Mouse (Mus musculus) frontal cortex, postnatal 14 days (tissue): Measurements from ENCODE around the gene Ctdspl.

Source experiments
- DNase-seq, 2 experiments: peaks; one replicate each; pipeline ENCODE4 v3.0.0; 2022; ENCODE audit warnings: low spot score in 2 of 2

Ctdspl gene

DNA sequence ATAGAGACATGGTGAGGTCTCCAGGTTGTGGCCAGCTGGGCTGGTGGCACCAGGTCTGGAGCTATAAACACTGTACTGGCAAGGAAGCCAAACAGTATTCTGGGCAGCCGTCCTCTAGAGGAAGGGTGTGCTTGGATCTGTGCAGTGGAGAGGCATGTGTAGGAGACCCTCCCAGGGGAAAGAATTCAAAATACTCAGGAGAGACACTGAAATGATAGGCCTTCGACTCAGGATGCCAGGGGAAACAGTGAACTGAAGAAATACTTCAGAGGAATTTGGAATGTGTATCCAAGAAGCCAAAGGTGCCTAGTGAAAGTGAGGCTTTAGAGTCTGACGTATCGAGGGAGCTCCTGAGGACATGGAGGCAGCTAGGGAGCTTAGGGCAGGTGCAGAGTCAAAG, 23.4 kb downstream of the Ctdspl start:
- no peak for DNase-seq

DNA sequence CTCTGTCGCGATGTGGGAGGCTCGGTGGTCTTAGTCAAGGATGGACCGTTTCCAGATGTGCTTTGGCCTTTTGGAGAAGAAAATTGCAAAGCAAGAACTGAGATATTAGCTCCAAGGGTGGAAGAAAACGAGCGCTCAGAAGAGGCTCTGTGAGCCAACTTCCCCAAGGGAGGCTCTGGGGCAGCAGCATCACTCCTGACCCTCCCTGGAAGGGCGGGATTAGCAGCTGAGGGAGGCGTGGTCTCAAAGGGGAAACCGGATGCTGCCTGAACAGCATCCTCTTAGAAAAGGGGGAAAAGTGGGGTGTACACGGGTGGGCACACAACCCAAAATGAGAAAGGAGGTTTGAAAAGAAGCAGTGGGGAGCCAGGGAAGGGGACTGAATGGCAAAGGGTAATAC, 23.8 kb downstream of the Ctdspl start:
- DNase-seq = no peak

DNA sequence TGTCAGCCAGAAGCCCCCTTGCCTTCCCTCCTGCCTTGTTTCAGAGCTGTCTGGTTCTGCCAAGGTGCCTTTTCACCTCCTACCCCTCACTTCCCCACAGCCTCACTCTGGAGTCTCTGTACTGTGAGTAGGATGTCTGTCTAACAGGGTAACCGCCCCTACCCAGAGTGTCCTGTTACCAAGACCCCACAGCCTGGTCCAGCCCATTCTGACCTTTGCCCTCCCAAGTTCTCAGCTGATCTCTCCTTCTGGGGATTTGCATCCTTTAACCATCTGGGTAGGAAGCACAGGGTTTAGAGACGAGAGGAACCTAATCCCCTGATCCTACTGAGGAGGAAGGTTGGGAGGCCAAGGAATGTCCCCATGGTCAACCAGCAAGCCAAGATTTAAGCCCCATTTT, 24.5 kb downstream of the Ctdspl start:
- no peak for DNase-seq

DNA sequence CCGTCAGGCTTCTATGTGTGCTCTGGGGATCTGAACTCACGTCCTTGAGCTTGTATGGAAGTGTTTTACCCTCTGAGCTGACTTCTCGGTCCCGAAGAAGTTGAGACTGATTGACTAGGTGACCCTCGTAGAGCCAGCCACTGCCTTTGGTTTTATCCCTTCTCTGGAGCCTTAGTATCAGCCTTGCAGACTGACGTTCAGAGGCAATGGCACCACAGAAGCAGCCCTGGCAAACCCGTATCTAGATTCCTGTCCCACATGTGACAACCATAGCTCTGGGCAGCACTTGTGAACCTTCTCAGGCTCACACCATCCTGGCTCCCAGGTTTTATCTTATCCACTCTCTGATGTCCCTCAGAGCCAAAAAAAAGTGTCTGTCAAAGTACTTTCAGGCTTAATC, 25.1 kb downstream of the Ctdspl start:
- no peak for DNase-seq

DNA sequence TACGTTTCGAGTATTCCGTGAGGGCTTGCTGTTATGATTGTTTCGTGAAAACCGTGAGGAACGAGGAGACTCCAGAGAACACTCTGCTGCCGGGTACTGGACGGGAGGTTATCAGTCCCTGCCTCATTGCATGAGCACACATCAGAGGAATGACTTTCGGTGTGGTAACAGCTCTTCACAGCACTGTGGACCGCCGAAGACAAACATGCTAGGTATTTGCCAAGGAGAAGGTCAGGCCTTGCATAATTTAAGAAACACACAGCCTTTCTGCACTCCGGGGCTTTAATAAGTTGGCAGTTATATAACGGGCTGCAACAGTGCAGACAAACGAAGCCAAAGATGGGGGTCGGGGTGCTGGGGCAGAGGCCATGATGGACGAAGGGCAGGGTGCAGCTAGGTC, 25.9 kb downstream of the Ctdspl start:
- DNase-seq = no peak

DNA sequence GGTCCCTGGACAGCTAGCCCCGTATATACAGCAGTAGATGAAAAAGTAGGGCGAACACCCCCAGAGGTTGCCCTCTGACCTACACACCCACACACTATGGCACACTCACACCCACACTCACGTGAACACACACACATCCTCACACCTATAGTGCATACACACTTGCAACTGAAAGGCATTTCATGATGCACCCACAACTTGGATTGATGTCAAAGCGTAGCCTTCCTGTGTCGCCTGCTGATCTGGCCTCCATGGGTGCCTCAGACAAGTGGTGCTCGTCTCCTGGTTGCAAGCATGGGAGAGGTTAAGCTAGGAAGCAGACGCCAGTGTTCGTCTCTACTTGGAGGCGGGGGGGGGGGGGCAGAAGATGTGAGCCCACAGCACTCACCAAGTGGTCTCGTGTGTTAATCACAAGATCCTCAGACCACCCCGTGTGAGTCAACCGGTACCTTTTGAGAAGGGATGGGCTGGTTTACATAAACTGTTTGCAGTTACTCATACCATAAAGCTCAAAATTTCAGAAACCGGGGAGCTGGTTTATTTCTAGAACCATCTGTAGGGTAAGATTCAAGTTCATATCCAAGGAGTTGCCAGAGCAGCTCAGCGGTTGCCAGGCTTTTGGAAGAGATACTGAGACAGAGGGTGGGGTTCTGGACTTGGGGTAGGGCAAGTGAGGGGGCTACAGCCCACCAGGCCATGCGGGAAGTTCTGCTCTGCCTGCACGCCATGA, 27.4 kb downstream of the Ctdspl start:
- no peak for DNase-seq

DNA sequence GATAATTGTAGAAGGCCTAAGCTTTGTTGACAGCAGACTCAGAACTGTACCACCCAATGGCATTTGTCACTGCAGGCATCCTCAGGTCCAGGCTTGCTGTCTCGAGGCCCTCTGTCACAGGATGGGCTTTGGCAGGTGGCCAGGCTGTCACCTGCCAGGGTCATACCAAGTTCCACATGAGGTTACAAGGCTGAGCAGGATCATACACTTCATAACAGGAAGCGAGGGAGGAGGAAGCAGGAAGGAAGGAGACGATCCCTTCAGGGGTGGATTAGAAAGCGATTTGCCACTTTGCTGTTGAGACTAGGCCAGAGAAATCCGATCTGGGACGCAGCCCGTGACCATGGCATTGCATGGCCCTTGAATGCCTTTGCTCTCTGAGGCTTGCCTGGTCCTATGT, 32.5 kb downstream of the Ctdspl start:
- no peak for DNase-seq

DNA sequence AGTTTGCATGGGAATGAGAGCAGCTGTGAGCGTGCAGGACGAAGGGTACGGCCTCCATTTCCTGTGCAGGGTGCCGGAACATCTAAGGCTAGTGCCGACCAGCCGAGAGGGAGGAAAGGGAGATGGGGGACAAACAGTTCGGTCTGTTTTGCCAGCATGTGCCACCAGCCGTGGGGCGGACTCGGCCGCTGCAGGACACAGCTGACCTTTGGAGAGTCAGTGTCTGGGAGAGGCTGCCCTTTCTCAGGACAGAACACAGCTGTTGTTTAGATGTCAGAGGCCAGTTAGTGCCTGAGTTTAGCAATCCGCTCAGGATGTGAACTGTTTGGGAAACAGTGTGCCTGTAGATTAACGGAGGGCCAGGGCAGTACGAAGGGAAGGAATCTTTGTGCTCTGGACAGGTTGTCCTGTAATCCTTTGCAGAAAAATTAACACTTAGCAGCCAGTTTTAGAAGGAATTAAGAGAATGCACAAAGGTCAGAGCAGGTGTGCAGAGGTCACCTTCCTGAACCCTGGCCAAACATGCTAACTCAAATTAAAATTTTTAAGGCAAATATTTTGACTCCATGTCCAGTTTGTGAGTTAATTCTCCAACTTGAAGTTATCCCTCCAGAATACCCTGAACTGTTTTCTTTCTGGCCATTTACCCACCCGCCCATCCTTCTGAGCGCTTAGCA, 34.3 kb downstream of the Ctdspl start:
- DNase-seq = no peak

DNA sequence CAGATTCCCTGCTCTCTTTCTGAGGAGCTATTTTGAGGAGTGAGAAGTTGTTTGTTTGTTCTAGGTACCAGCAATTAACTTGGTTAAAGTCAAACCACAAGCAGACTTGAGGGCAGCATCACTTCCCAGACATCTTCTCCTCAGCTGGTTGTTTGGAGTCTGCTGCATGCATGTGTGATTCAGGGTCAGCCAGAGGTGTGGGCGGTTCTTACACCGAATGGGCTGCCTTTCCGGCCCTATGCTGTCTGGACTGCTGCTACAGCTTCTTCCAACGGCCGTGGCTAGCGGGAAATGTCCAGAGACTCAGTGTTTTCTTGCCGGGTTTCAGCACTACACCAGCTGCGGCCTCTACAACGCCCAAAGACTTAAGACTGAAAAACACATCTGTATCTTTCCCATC, 36.9 kb downstream of the Ctdspl start:
- no peak for DNase-seq

DNA sequence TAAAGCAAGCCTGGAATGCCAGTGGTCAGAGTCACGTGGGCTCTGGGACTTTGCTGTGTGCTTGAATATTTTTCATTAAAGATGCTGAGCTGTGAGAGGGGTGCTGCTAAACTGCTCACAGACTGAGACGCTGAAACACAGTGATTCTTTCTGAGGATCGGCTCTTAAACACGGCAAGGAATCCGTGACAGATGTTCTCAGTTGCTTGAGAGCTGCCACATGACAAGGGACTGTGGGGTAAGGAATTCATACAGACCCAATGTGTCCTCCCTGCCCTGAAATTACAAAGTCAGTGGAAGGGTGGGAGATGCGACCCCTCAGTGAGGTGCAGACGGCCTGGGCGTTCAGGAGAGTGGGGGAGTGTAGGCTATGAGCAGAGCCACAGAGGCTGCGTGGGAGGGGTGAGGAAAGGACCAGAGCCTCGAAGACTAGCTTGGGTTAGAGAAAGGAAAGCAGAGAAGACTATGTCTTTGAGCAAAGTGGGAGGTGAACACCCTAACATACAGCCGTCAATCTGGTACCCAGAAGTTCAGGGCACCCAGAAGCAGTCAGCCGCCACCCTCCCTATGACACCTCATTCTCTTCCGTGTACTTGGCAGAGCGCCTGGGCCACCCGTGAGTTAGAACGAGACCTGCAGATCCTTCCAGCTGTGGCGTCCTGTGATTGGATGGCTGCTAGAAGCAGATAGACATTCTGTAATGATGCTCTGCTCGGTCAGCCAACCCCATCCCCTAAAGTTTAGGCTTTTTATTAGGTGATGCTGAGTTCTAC, 38.2 kb downstream of the Ctdspl start:
- DNase-seq = no peak

DNA sequence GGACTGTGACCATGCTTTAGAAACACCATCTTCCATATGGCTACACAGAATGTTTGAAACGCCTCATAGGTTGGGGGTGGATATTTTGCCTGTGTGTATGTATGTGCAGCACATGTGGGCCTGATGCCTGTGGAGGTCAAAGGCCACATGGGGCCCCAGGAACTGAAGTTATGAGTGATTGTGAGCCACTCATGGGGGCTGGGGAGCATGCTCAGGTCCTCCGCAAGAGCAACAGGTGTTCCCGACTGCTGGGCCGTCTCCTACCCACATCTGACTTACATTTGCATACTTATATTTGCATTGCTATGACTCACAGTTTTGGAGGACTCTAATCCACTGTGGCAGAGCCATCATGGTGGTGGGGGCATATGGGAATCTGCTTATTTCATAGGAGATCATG, 43.6 kb downstream of the Ctdspl start:
- DNase-seq = no peak

DNA sequence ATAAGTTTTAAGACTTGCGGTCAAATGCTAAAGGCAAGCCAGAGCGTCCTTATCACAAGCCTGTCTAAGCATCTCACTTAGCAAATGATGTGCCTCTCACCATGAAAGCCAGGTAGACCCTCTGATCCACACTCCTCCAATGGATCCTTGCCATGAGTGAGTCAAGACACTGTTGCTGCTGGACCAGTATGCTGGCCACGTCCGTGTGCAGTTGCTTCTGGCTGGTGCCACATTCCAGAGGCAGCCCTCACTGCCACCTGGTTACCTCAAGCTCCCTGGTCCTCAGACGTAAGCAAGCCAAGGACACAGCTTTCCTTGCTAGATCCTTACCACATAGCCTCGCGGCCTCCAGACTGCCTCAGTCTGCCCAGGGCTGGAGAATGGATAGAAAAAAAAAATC, 46.8 kb downstream of the Ctdspl start:
- no peak for DNase-seq

DNA sequence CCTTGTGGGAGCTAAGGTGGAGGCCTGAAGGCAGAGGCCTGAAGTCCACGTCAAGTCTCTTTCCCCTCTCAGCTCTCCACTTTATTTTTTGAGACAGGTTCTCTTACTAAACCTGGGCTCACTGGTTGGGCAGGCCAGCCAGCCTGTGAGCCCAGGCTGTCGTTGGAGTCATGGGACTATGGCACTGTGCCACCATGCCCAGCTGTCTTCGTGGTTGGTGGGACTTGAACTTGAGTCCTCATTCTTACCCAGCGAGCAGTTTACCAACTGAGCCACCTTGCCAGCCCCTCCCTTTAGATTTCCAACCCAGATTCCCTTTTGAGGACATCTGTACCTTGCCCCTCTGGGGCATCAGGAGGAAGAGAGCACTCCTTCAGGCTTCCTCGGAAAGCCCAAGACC, 47.3 kb downstream of the Ctdspl start:
- DNase-seq = no peak

DNA sequence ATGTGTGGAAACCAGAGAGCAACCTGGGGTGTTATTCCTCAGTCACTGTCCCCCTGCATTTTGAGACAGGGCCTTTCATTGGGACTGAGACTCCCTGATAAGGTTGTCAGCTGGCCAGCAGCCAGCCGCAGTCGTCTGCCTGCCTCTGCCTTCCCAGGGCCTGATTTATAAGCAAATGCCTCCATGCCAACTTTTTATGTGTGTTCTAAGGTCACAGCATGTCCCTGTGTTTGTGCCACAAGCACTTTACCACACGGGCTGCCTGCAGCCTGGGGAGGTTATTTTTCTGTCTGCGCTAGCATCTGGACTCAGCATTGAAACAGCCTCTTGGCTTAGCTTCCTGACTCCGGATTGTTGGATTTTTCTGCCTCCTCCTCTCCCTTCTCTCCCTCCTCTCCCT, 47.9 kb downstream of the Ctdspl start:
- DNase-seq = no peak

DNA sequence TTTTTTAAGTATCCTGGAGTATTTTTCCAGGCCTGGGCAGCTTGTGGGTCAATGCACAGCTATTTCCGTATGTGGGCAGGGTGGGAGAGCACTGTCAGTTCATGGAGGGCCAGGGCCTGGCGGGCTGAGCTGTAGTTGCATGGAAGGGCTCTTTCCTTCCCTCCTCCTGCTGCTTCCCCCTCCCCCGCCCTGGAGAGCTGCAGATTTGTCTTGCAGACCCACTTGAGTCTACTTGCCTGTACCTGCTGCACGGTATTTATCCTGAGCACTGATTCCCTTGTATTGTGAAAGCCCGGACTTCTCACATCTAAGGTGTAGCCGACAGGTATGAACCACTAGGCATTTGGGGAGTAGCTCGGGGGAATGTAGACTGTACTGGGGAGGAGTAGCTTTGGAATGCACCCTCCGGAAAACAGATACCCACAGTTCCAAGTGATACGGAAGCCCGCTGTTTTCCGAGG, 49.0 kb downstream of the Ctdspl start:
- no peak for DNase-seq

DNA sequence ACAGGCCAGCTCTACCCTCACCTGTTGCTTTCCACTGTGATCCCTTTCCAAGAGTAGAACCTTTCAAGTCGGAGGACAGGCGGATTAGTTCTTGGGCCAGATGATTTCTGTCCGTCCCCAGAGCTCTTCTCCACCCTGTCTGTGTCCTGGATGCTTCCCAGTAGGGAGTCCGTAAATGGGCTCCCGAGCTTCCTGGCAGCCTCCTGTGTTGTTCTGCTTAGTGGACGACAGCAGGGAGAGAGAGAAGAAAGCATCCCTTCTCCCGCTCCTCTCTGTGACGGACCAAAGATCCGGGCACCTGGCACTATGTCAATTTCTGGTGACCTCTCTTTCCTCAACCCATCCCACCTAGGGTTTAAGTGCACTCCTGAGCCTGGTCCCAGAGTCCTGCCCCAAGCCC, 49.5 kb downstream of the Ctdspl start:
- no peak for DNase-seq

DNA sequence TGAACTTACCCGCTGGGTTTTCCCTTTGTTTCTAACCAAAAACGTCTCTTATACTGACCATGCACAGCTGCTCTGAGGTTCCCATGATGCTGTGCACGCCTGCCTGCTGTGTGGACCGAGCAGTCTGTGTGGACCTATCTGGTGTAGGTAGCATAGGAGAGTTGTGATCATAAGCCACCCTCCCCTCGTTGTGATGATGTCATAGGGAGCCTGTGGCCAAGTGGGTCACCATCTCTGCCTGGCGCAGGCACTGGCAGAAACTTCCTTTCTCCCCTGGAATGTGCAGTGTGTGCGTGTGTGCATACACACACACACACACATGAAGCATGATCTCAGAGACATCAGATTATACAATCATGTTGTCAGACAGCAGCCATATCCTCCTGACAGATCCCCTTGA, 50.3 kb downstream of the Ctdspl start:
- DNase-seq = no peak

DNA sequence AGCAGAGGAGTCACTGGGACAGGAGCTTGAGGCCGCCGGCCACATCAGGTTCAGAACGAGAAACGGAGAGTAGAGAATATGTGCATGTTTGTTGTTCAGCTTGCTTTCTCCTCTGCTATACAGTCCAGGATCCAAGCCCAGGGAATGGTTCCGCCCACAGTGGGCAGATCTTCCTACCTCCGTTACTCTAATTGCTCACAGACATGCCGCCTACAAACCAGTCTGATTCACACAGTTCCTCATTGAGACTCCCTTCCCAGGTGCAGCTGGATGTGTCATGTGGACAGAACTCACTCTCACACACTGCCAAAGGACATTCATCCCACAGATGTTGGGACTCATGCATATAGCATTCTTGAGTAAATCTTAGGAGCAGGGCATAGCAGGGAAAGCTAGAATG, 51.2 kb downstream of the Ctdspl start:
- DNase-seq = no peak

DNA sequence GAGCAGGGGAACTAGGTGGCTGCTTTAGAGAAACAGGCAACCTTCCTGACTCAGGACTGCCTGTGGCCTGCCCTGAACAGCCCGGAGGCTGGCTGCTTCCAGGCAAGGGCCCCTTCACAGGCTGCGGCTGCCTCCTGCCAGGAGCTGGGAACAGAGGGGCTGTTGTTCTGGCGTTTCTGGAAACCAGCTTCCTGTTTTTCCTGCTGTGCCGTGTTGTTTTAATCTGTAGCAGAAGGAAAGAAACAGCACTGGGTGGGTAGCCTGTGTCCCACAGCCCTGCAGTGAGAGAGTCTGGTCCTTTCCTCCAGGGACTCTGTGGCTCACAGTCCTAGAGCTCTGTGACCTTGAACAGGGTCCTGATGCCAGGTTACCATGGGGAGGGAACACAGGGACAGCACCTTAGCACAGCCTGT, 54.2 kb downstream of the Ctdspl start:
- no peak for DNase-seq

DNA sequence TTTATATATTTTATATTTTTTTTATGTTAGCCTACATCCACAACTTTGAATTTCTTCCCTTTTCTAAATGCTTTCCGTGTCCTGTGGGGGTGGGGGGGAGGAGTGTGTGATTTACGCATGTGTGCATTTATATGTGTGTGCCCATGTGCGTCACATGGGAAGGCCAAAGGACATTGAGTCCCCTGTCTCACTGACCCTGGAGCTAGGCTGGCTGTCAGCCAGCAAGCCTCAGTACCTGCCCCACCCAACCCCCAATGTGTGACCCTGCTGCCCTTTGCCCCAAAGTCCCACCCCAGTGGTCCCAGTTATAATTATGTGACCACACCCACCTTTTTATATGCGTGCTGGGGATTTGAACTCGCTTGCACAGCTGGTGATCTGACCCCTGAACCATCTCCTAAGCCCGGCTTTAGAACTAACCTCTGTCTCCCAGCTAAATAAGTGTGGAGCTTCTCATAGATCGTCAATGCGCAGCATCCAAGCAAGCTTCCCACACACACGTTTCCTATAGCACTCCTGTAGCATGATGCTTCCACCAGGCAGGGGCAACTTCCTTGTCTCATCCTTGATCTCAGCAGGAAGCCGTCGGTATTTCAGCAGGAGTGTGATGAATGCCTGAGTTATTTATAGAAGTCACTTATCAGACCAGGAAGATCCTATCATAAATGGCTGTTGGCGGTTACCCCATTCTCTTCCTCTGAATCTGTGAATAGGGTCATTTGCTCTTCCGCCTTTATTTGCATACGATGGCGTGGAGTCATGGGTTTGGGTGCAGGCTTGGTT, 58.6 kb downstream of the Ctdspl start:
- no peak for DNase-seq

DNA sequence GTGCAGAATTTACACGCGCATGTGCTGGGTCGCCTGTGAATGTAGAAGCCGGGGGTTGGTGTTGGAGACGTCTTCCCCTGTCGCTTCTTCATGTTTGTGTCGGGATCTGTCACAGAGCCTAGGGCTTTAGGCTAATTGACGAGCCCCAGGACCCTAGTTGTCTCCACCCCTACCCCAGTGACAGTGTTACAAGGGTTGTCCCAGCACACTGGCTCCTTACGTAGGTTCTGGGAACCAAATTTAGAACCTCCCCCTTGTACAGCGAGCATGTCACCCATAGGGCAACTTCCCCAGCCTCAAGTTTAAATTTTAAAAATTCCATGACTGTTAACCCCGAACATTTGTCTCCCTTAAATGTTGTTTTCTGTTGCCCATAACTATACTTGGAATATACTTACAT, 60.0 kb downstream of the Ctdspl start:
- DNase-seq = no peak
